ENCODE assay signal across 23 mouse cellular contexts in genomic region chr2:154493559-154493958, GRCm38 (mm10). TPM values are rescaled to one million over a fixed set of nuclear protein-coding genes. Genes with fewer than 3 reads are reported as not detected.
DNase-seq lines count a peak whose midpoint lies in the region; ATAC-seq and TF ChIP-seq lines count a peak whose summit lies in the region.
"Not testable (repeated sequence)": the region's sequence is repeated elsewhere in the genome, so short reads cannot be mapped to it uniquely, and the experiment has no call there.
"Had no signal": no experiment of that assay in that cellular context is flagged by ENCODE, and none has a peak within 500 bp of the region (broad histone marks: within the 10 kb centered on the region; RNA-seq: fewer than 3 reads in every experiment).

No protein-coding gene starts in this region.

- WGBS in kidney, adult 2 months = 55% methylated on average over 2 of the region's 2 CpGs
- WGBS in liver, embryonic 14.5 days (ENCODE audit: insufficient replicate concordance) = 36% methylated on average over 2 of the region's 2 CpGs

- TF ChIP-seq EP300 in liver, embryonic 14.5 days (IDR thresholded peaks at IDR 0.05; ENCODE audit: low read depth) = not testable (repeated sequence)

- not testable (repeated sequence) for TF ChIP-seq POLR2A in kidney, adult 2 months (IDR thresholded peaks at IDR 0.05; ENCODE audit: low read depth, low read length)

- not testable (repeated sequence) for H3K4me2 ChIP-seq in liver, embryonic 14.5 days (ENCODE audit: low read depth)

- not testable (repeated sequence) for ATAC-seq in liver, embryonic 14.5 days (ENCODE audit: insufficient read depth)

- H3K9me3 ChIP-seq in ES-E14 (ENCODE audit: control insufficient read depth, insufficient read depth, low read depth, low read length); liver, embryonic 14.5 days (ENCODE audit: control insufficient read depth, low read length): not testable (repeated sequence)

- in situ Hi-C loops in ES-E14 (cut with MboI; ENCODE audit: low sequenced_read_pairs in 2 of 2, unreplicated experiment in 2 of 2) = not testable (repeated sequence)

- not testable (repeated sequence) for H3K4me1 ChIP-seq in ES-E14 (ENCODE audit: control insufficient read depth in 2 of 2, insufficient read depth in 2 of 2, low read length in 2 of 2, poor library complexity in 1 of 2); kidney, adult 2 months (ENCODE audit: control insufficient read depth, insufficient read depth, low read length); liver, embryonic 14.5 days (replicated peaks; ENCODE audit: control insufficient read depth in 2 of 2, insufficient read depth in 2 of 2, low read length in 1 of 2)

- not testable (repeated sequence) for H3K9ac ChIP-seq in ES-E14 (ENCODE audit: insufficient read depth, low read depth, low read length, poor library complexity, severe bottlenecking); liver, embryonic 14.5 days (replicated peaks)

- not testable (repeated sequence) for H3K27ac ChIP-seq in ES-E14 (ENCODE audit: insufficient read depth, low read depth, low read length, poor library complexity, severe bottlenecking); kidney, adult 2 months (ENCODE audit: insufficient read depth, low read depth, low read length); liver, embryonic 14.5 days

- not testable (repeated sequence) for H3K4me3 ChIP-seq in ES-E14 (ENCODE audit: insufficient read depth in 1 of 2, low read depth in 1 of 2, low read length in 2 of 2, poor library complexity in 1 of 2, severe bottlenecking in 1 of 2); kidney, adult 2 months (ENCODE audit: insufficient read depth, low read depth, low read length); liver, embryonic 14.5 days (ENCODE audit: insufficient read depth in 1 of 2, low read depth in 2 of 2, low read length in 2 of 2)

- not testable (repeated sequence) for H3K36me3 ChIP-seq in ES-E14 (ENCODE audit: control insufficient read depth, insufficient read depth, low read length, poor library complexity, severe bottlenecking); kidney, adult 2 months (ENCODE audit: control insufficient read depth, insufficient read depth, low read length); liver, embryonic 14.5 days (replicated peaks; ENCODE audit: control insufficient read depth, insufficient read depth, low read depth)

- not testable (repeated sequence) for H3K27me3 ChIP-seq in kidney, adult 2 months (replicated peaks; ENCODE audit: control insufficient read depth, insufficient read depth, low read length); liver, embryonic 14.5 days (ENCODE audit: control insufficient read depth, insufficient read depth, low read length)

- peak; percentile 63 for DNase-seq in A20 (ENCODE audit: low read depth, low spot score)
- DNase-seq in ES-E14 (ENCODE audit: low read depth, low spot score) = peak; percentile 34
- DNase-seq in WW6 (ENCODE audit: low read depth, low spot score) = peak; percentile 24
- DNase-seq in heart, adult 11 months = peak; percentile 23
- peak; percentile 6 for DNase-seq in kidney, adult 2 months
- DNase-seq in liver, embryonic 14.5 days (ENCODE audit: low read depth in 3 of 3, low spot score in 3 of 3) = not testable (repeated sequence)
- peak; percentile 20 for DNase-seq in lung, postnatal 36 days
- DNase-seq in thymus, postnatal 14 days = peak; percentile 20

- TF ChIP-seq CTCF in kidney, adult 2 months (conservative IDR thresholded peaks at IDR 0.05; ENCODE audit: insufficient read depth, insufficient read length, low read depth, low read length) = not testable (repeated sequence)
- peak; percentile 50 for TF ChIP-seq CTCF in liver, embryonic 14.5 days (IDR thresholded peaks at IDR 0.05; ENCODE audit: low read depth)

RNA-seq across cellular contexts. Expression of gene 1700003F12Rik, which starts 53.3 kb away (rescaled TPM):
- 1.7 and 1.9 TPM in 2 replicates for total RNA-seq in ES-E14 (2012; rRNA removed)
- polyA plus RNA-seq in kidney, adult 2 months (2012; rRNA removed) = 0.29 and 0.52 TPM in 2 replicates
- 1.3 TPM in 2 replicates for polyA plus RNA-seq in liver, embryonic 14.5 days (2012; rRNA removed)
- polyA plus RNA-seq in liver, embryonic 14.5 days (2014; fragmentation: Nextera tagmentation; extraction: Ambion mirVana) = 0.90 and 1.1 TPM in 2 replicates
- total RNA-seq: adrenal gland, postnatal 14 days; gastrocnemius, adult 18-20 months; gastrocnemius, postnatal 36 days; heart, adult 8-10 months; hematopoietic stem cell, adult 5-6 weeks; liver, adult 2 months; megakaryocyte progenitor cell, adult 5-6 weeks had no signal
- polyA plus RNA-seq: CD4-positive, CD25-positive, alpha-beta regulatory T cell, adult 4 months; heart, embryonic 13.5 days had no signal

RNA-seq across cellular contexts. Expression of gene Cbfa2t2, which starts 57.3 kb away (rescaled TPM):
- total RNA-seq in ES-E14 (2012; rRNA removed) = 37.6 and 56.4 TPM in 2 replicates
- 11.7 and 11.8 TPM in 2 replicates for polyA plus RNA-seq in kidney, adult 2 months (2012; rRNA removed)
- polyA plus RNA-seq in liver, embryonic 14.5 days (2012; rRNA removed) = 3.2 and 4.1 TPM in 2 replicates
- polyA plus RNA-seq in liver, embryonic 14.5 days (2014; fragmentation: Nextera tagmentation; extraction: Ambion mirVana) = 5.3 and 5.8 TPM in 2 replicates

RNA-seq across cellular contexts. Expression of gene Actl10, which starts 58.0 kb away (rescaled TPM):
- total RNA-seq in ES-E14 (2012; rRNA removed) = 0.45 and 1.2 TPM in 2 replicates
- 0.05 TPM in 1 of 2 replicates, not detected in the other for polyA plus RNA-seq in kidney, adult 2 months (2012; rRNA removed)
- 0.05 TPM in 1 of 2 replicates, not detected in the other for polyA plus RNA-seq in liver, embryonic 14.5 days (2012; rRNA removed)
- not detected in 2 replicates for polyA plus RNA-seq in liver, embryonic 14.5 days (2014; fragmentation: Nextera tagmentation; extraction: Ambion mirVana)
- total RNA-seq: adrenal gland, postnatal 14 days; gastrocnemius, adult 18-20 months; gastrocnemius, postnatal 36 days; heart, adult 8-10 months; hematopoietic stem cell, adult 5-6 weeks; layer of hippocampus, postnatal 10 days; left cerebral cortex, adult 18-20 months; left cerebral cortex, postnatal 25 days; megakaryocyte progenitor cell, adult 5-6 weeks; neutrophil, adult 5-6 weeks had no signal
- polyA plus RNA-seq: CD4-positive, CD25-positive, alpha-beta regulatory T cell, adult 4 months; frontal cortex, adult 2 months; liver, adult 2 months; liver, embryonic 16.5 days had no signal
